Mouse (Mus musculus) forebrain, postnatal 0 days (tissue): ENCODE results near the gene Sp2. TPM values are rescaled to one million over a fixed set of nuclear protein-coding genes. Genes with fewer than 3 reads are reported as not detected.

Experiments used
- ATAC-seq: fragments of 200-750 bp; cut with Nextera tagmentation; 2 replicates; pipeline ENCODE4 v1.8.0; 2017; ENCODE audit warnings: mild to moderate bottlenecking, moderate library complexity
- DNase-seq: peaks from one replicate; pipeline ENCODE4 v3.0.0-alpha.2; 2015
- H3K27ac ChIP-seq: fragments of 300-500 bp; sonication (generic); 2 replicates; pipeline ENCODE4 v1.5.1; 2014; ENCODE audit warnings: low read depth, mild to moderate bottlenecking, antibody characterized with exemption, low read length, moderate library complexity, mixed read lengths
- H3K27me3 ChIP-seq: fragments of 300-500 bp; sonication (generic); 2 replicates; pipeline ENCODE4 v1.6.1; 2014; ENCODE audit warnings: mild to moderate bottlenecking, low read length, mixed read lengths; ENCODE audit not compliant: insufficient read depth
- H3K36me3 ChIP-seq: fragments of 300-500 bp; sonication (generic); 2 replicates; pipeline ENCODE4 v1.6.1; 2014; ENCODE audit warnings: mild to moderate bottlenecking, moderate library complexity; ENCODE audit not compliant: insufficient read depth
- H3K4me1 ChIP-seq: fragments of 300-500 bp; sonication (generic); 2 replicates; pipeline ENCODE4 v1.6.1; 2014; ENCODE audit warnings: antibody characterized with exemption; ENCODE audit not compliant: insufficient read depth
- H3K4me2 ChIP-seq: fragments of 300-500 bp; sonication (generic); 2 replicates; pipeline ENCODE4 v1.6.1; 2014; ENCODE audit warnings: low read depth, mild to moderate bottlenecking, moderate library complexity
- H3K4me3 ChIP-seq: fragments of 300-500 bp; sonication (generic); 2 replicates; pipeline ENCODE4 v1.5.1; 2014; ENCODE audit warnings: low read depth, low read length, mixed read lengths
- H3K9ac ChIP-seq: fragments of 300-500 bp; sonication (generic); 2 replicates; pipeline ENCODE4 v1.6.1; 2014; ENCODE audit warnings: mild to moderate bottlenecking
- H3K9me3 ChIP-seq: fragments of 300-500 bp; sonication (generic); 2 replicates; pipeline ENCODE4 v1.6.1; 2016; ENCODE audit warnings: low read length
- CTCF ChIP-seq: sonication (generic); IDR thresholded peaks from 2 replicates; pipeline ENCODE4 v1.5.1; 2016; ENCODE audit warnings: antibody characterized with exemption, control low read depth, low read depth
- WGBS: fragments of 180-500 bp; shearing (Covaris S2); extraction: QIAGEN DNeasy Blood & Tissue Kit; methylation state at CpG from one replicate; pipeline ENCODE4 v1.1.7; 2014; 5-methylcytosine and 5-hydroxymethylcytosine counted together
- polyA plus RNA-seq: library from polyadenylated mRNA; unstranded; fragments of >200 nt; fragmentation: Nextera tagmentation; extraction: Ambion mirVana; gene quantifications from 2 replicates; pipeline ENCODE4 v1.2.1, GENCODE M21; 2015
- total RNA-seq: library from RNA; depleted of rRNA; stranded (reverse); fragments of >200 nt; gene quantifications from 2 replicates; pipeline ENCODE4 v1.2.3, GENCODE M21; 2014

The Sp2 gene
- total and polyA plus RNA-seq, 2 experiments from 2014 or later: 5.0 to 14.8 TPM

DNA sequence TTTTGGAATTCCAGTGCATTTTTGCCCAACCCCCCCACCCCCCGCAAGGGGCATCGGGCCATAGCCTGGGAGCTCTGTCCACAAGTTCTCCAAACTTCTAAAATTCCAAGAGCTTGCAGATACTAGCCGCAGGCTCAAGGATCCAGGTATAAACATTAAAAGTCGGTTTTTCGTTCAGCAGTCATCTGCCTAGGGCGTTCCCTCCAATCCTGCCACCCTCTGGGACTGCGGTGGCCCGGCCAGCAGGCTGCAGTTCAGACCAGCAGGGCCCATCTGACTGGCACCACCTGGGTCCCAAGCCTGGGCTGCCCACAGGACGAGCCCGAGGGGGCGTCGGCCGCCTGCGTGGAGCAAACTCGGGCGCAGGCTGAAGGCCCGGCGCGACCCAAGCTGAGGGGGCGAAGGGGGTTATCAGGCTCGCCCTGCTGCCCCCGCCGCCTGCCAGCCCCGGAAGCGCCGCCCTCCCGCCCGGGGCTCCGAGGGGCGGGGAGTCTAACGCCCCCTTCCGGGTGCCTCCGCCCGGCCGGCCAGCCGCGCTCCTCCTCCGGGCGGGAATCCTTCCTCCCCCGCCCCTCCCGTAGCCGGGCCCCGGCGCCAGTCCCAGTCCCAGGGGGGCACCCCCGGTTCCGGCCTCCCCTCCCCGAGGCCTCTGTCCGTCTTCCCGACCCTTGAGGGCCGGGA, 5.7 kb downstream of the Sp2 start:
- Histone ChIP-seq H3K36me3 (no peaks in the 10 kb centered on the region), H3K27ac (peak overlapping the region; percentile 97), H3K9ac (peak overlapping the region; percentile 94), H3K4me2 (peak overlapping the region; percentile 72), H3K9me3 (no peaks in the 10 kb centered on the region), H3K4me1 (peaks cover 22% of the 10 kb centered on the region), H3K4me3 (peak overlapping the region; percentile 87), H3K27me3 (no peaks in the 10 kb centered on the region)
- ATAC-seq (peak; percentile 66), DNase-seq (peak; percentile 92)
- 3% methylated on average over 31 of the region's 50 CpGs for WGBS
- peak; percentile 42 for TF ChIP-seq CTCF

DNA sequence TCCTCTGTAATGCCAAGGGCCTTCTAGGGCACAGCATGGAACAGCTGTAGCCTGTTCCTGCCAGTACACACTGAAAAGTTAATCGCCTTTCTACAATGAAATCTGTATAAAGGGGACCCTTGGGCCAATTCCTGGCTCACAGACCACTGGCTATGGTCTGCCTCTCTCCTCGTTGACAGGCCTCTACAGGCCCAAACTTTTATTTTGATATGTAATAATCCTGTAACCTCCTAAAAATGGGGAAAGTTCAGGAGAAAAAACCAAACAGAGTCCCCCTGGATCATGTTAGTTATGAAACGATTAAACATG, 6.4 kb downstream of the Sp2 start:
- no peaks in the 10 kb centered on the region for H3K36me3 ChIP-seq
- H3K4me3 ChIP-seq: peak overlapping the region; percentile 87
- no peak for TF ChIP-seq CTCF
- WGBS: 40% methylated on average over 3 of the region's 3 CpGs
- H3K9me3 ChIP-seq: no peaks in the 10 kb centered on the region
- ATAC-seq: no peak
- DNase-seq: no peak
- H3K4me2 ChIP-seq: peak overlapping the region; percentile 72
- H3K27ac ChIP-seq: 0 out of 2 replicates have a peak overlapping the region, but pooled peaks have one; percentile 97
- H3K27me3 ChIP-seq: no peaks in the 10 kb centered on the region
- H3K9ac ChIP-seq: peak overlapping the region; percentile 94
- H3K4me1 ChIP-seq: peaks cover 22% of the 10 kb centered on the region

DNA sequence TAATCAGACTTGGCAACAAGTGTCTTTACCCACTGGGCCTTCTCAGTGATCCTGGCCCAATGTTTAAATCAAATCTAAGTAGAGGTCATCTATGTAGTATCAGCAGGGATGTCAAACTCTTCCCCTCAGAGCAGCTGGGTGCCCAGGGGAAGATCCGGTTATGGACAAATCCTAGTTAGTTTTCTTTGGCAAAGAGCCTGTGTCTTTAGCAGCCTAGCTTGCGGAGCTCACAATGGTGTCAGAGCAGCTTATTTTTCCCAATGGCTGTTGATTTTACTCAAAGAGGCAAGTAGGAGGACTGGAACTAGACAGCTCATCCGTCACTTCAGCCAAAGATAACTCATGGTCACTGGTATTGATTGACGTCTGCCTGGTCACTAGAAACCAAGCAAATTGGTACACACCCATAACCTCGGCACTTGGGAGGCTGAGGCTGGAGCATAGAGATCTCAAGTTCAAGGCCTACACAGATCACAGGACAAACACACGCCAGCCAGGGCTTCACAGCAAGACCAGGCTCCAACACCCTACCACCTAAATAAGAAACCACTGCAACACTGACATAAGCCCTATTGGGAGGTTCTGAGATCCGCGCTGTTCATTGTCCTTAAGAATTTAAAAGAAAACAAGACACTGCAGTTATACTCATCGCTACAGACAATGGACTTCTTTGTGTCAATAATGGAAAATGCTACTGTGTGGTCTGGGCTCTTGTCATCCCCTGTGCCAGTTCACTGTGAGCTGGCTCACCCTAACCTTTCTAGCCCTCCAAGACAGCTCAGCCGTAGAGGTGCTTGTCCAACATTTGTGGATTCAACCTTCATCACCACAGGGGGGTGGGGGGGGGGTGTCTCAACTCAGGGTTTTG, 7.0 kb downstream of the Sp2 start:
- 74% methylated on average over 10 of the region's 10 CpGs for WGBS
- DNase-seq (no peak), ATAC-seq (no peak)
- no peak for TF ChIP-seq CTCF
- no peak overlapping the region; the same call in 1 of the 2 replicates for H3K9ac ChIP-seq
- H3K9me3 ChIP-seq: no peaks in the 10 kb centered on the region
- H3K36me3 ChIP-seq: no peaks in the 10 kb centered on the region
- 0 out of 2 replicates have a peak overlapping the region, but pooled peaks have one; percentile 97 for H3K27ac ChIP-seq
- H3K4me2 ChIP-seq: peak overlapping the region; percentile 72
- H3K4me1 ChIP-seq: peaks cover 22% of the 10 kb centered on the region
- H3K4me3 ChIP-seq: 0 out of 2 replicates have a peak overlapping the region, but pooled peaks have one; percentile 87
- H3K27me3 ChIP-seq: no peaks in the 10 kb centered on the region

DNA sequence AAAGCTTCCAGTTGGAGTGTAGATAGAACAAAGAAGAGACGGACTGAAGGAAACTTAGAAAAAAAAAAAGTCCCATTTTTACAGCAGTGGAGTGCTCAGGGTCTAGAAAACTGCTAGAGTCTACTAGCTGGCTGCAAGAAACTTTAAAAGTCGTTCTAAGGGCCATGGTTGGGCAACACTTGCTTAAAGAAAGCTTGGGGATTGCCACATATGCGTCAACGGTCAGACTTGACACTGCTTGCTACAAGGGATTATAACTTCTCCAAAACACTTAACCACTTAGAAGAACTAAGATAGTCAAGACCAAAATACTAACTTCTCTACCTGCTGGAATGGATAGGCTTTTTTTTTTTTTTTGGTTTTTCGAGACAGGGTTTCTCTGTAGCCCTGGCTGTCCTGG, 7.9 kb downstream of the Sp2 start:
- Histone ChIP-seq H3K9me3 (no peaks in the 10 kb centered on the region), H3K4me3 (no peak overlapping the region), H3K4me1 (peaks cover 22% of the 10 kb centered on the region), H3K4me2 (no peak overlapping the region), H3K36me3 (no peaks in the 10 kb centered on the region), H3K27me3 (no peaks in the 10 kb centered on the region), H3K9ac (no peak overlapping the region), H3K27ac (no peak overlapping the region)
- 86% methylated on average over 5 of the region's 5 CpGs for WGBS
- DNase-seq: no peak
- TF ChIP-seq CTCF: no peak
- no peak for ATAC-seq

DNA sequence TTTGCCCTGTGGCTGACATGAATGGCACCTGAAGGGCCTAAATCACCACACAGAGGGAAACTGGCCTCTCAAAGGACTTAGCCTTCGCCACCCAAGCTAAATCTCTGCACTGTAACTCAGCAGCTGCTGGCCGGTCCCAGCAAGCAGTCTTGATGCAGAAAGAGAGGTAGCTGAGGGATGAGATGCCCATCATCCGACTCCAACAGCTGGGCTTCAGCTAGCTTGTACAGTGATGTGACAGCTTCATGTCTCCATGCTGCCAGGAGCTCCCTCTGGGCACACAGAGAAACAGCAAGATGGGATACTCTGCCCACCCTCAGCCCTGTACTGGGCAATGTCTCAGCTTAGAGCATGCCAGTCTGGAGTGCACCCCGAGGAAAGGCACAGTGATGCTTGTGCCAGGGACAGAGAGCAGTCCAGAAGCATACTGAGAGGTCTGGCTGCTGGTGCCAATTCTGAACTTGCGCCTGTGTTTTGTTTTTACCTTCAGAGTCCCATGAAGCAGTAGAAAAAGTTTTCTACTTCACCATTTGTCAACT, 9.3 kb downstream of the Sp2 start:
- 66% methylated on average over 5 of the region's 5 CpGs for WGBS

DNA sequence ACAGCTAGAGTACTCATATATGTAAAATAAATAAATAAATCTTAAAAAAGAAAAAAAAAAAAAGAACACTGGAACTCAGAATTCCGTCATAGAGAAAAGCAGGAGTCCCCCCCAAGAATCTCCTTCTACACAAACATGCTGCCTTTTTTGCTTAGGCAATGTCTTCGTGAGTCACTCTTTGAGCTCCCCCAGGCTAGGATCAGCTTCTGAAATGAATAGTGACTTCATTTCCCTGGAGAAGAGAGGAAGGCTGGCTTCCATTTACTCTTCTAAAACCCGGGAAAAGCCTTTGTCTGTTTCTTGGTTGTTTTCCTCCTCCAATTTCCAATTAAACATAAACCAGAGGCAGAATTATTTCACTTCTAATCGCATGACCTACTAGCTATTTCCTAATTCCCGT, 9.9 kb downstream of the Sp2 start:
- Histone ChIP-seq H3K4me2 (no peak overlapping the region), H3K4me1 (peaks cover 16% of the 10 kb centered on the region), H3K9me3 (no peaks in the 10 kb centered on the region), H3K9ac (no peak overlapping the region), H3K36me3 (no peaks in the 10 kb centered on the region), H3K27ac (peak overlapping the region; percentile 29; the same call in 1 of the 2 replicates), H3K4me3 (no peak overlapping the region), H3K27me3 (no peaks in the 10 kb centered on the region)
- TF ChIP-seq CTCF: no peak
- ATAC-seq (no peak), DNase-seq (no peak)
- 66% methylated on average over 5 of the region's 5 CpGs for WGBS

More for the DNA sequence above, 9.3 kb downstream of the Sp2 start:
- Histone ChIP-seq H3K36me3 (no peaks in the 10 kb centered on the region), H3K27ac (peak overlapping the region; percentile 29; the same call in 1 of the 2 replicates), H3K27me3 (no peaks in the 10 kb centered on the region), H3K9ac (no peak overlapping the region), H3K4me3 (no peak overlapping the region), H3K4me1 (peaks cover 19% of the 10 kb centered on the region), H3K9me3 (no peaks in the 10 kb centered on the region), H3K4me2 (no peak overlapping the region)
- TF ChIP-seq CTCF: no peak
- ATAC-seq: no peak
- DNase-seq: no peak
